27 mouse cellular contexts compared by ENCODE assay signal in genomic region chr10:122671253-122671652, GRCm38 (mm10). TPM values are rescaled to one million over a fixed set of nuclear protein-coding genes. Genes with fewer than 3 reads are reported as not detected.
DNase-seq lines count a peak whose midpoint lies in the region; ATAC-seq lines count a peak whose summit lies in the region.
"Had no signal": no experiment of that assay in that cellular context is flagged by ENCODE, and none has a peak within 500 bp of the region (broad histone marks: within the 10 kb centered on the region; RNA-seq: fewer than 3 reads in every experiment).

No protein-coding gene starts in this region.

- H3K4me3 ChIP-seq in embryonic facial prominence, embryonic 10.5 days = no peak overlapping the region
- H3K4me3 ChIP-seq in forebrain, embryonic 15.5 days = no peak overlapping the region
- H3K4me3 ChIP-seq: heart, embryonic 13.5 days; hindbrain, embryonic 15.5 days; kidney, embryonic 15.5 days; layer of hippocampus, adult 2 months; limb, embryonic 12.5 days; liver, embryonic 15.5 days; lung, embryonic 15.5 days; midbrain, embryonic 13.5 days; neural tube, embryonic 13.5 days; stomach, embryonic 15.5 days had no signal

- no peak overlapping the region for H3K4me2 ChIP-seq in forebrain, embryonic 15.5 days (replicated peaks)
- H3K4me2 ChIP-seq: heart, embryonic 13.5 days; hindbrain, embryonic 15.5 days; kidney, embryonic 15.5 days; limb, embryonic 12.5 days; liver, embryonic 15.5 days; lung, embryonic 15.5 days; midbrain, embryonic 13.5 days; neural tube, embryonic 13.5 days; stomach, embryonic 15.5 days had no signal

- no peaks in the 10 kb centered on the region for H3K27me3 ChIP-seq in embryonic facial prominence, embryonic 10.5 days (replicated peaks; ENCODE audit: low read depth, poor library complexity, severe bottlenecking)
- no peaks in the 10 kb centered on the region for H3K27me3 ChIP-seq in forebrain, embryonic 15.5 days
- H3K27me3 ChIP-seq: heart, embryonic 13.5 days; hindbrain, embryonic 15.5 days; kidney, embryonic 15.5 days; liver, embryonic 15.5 days; lung, embryonic 15.5 days; neural tube, embryonic 13.5 days; stomach, embryonic 15.5 days had no signal

- ATAC-seq in forebrain, embryonic 15.5 days (replicated peaks) = 0 out of 2 replicates have a peak, but pooled peaks have one; percentile 29
- ATAC-seq: midbrain, embryonic 13.5 days had no signal

- H3K4me1 ChIP-seq in embryonic facial prominence, embryonic 10.5 days = peaks cover 13% of the 10 kb centered on the region
- no peaks in the 10 kb centered on the region for H3K4me1 ChIP-seq in forebrain, embryonic 15.5 days
- H3K4me1 ChIP-seq: heart, embryonic 13.5 days; hindbrain, embryonic 15.5 days; kidney, embryonic 15.5 days; limb, embryonic 12.5 days; liver, embryonic 15.5 days; lung, embryonic 15.5 days; midbrain, embryonic 13.5 days; neural tube, embryonic 13.5 days; stomach, embryonic 15.5 days had no signal

- no peak overlapping the region for H3K9ac ChIP-seq in forebrain, embryonic 15.5 days (replicated peaks)
- H3K9ac ChIP-seq: heart, embryonic 13.5 days; hindbrain, embryonic 15.5 days; kidney, embryonic 15.5 days; limb, embryonic 12.5 days; liver, embryonic 15.5 days; lung, embryonic 15.5 days; midbrain, embryonic 13.5 days; neural tube, embryonic 13.5 days; stomach, embryonic 15.5 days had no signal

- peak; percentile 46 for DNase-seq in embryo, embryonic 10.5 days (ENCODE audit: low spot score)
- DNase-seq in embryonic facial prominence, embryonic 10.5 days (ENCODE audit: low spot score) = peak; percentile 79
- DNase-seq in retina, embryonic 14.5 days (ENCODE audit: low spot score) = peak; percentile 9
- no peak for DNase-seq in lung, postnatal 36 days
- DNase-seq in lung, postnatal 14 days = no peak
- no peak for DNase-seq in layer of hippocampus, postnatal 25 days (ENCODE audit: extremely low spot score in 1 of 2, low spot score in 1 of 2)
- DNase-seq: adrenal gland, postnatal 25 days; B cell, adult 2 months; cerebellum, adult 18-20 months; cerebellum, postnatal 10 days; gastrocnemius, postnatal 10 days; heart, postnatal 10 days; kidney, adult 18-20 months; kidney, postnatal 25 days; right cerebral cortex, postnatal 14 days had no signal

- H3K9me3 ChIP-seq in embryonic facial prominence, embryonic 10.5 days = no peaks in the 10 kb centered on the region
- no peaks in the 10 kb centered on the region for H3K9me3 ChIP-seq in forebrain, embryonic 15.5 days
- H3K9me3 ChIP-seq: heart, embryonic 13.5 days; hindbrain, embryonic 15.5 days; kidney, embryonic 15.5 days; limb, embryonic 12.5 days; liver, embryonic 15.5 days; lung, embryonic 15.5 days; midbrain, embryonic 13.5 days; neural tube, embryonic 13.5 days; stomach, embryonic 15.5 days had no signal

- H3K27ac ChIP-seq in embryonic facial prominence, embryonic 10.5 days (replicated peaks) = peak overlapping the region; percentile 57
- H3K27ac ChIP-seq in forebrain, embryonic 15.5 days (replicated peaks) = no peak overlapping the region
- H3K27ac ChIP-seq: heart, embryonic 13.5 days; hindbrain, embryonic 15.5 days; kidney, embryonic 15.5 days; layer of hippocampus, adult 2 months; limb, embryonic 12.5 days; liver, embryonic 15.5 days; lung, embryonic 15.5 days; macrophage; midbrain, embryonic 13.5 days; neural tube, embryonic 13.5 days; stomach, embryonic 15.5 days had no signal

- WGBS in embryonic facial prominence, embryonic 10.5 days = 59% methylated on average over 2 of the region's 2 CpGs
- 71% methylated on average over 2 of the region's 2 CpGs for WGBS in forebrain, embryonic 15.5 days

- H3K36me3 ChIP-seq in embryonic facial prominence, embryonic 10.5 days (replicated peaks) = no peaks in the 10 kb centered on the region
- H3K36me3 ChIP-seq in forebrain, embryonic 15.5 days = no peaks in the 10 kb centered on the region
- H3K36me3 ChIP-seq: heart, embryonic 13.5 days; hindbrain, embryonic 15.5 days; kidney, embryonic 15.5 days; limb, embryonic 12.5 days; liver, embryonic 15.5 days; lung, embryonic 15.5 days; midbrain, embryonic 13.5 days; neural tube, embryonic 13.5 days; stomach, embryonic 15.5 days had no signal

RNA-seq across cellular contexts. Expression of gene Ppm1h, which starts 7.3 kb away (rescaled TPM):
- polyA plus RNA-seq in embryonic facial prominence, embryonic 10.5 days (2016; fragmentation: Nextera tagmentation; extraction: Ambion mirVana) = 3.4 and 3.9 TPM in 2 replicates
- 10.0 and 10.7 TPM in 2 replicates for polyA plus RNA-seq in forebrain, embryonic 15.5 days (2015; fragmentation: Nextera tagmentation; extraction: Ambion mirVana)
- total RNA-seq in layer of hippocampus, postnatal 25 days (2021) = 10 to 100 TPM; 78.2 to 78.5 TPM

Comparison
In these comparisons a context has a peak if more than half of its experiments do, and no peak if none do; other contexts are left out.
1. DNase-seq: peak in embryo, embryonic 10.5 days (single experiment), embryonic facial prominence, embryonic 10.5 days (single experiment) and retina, embryonic 14.5 days (single experiment); none in lung, postnatal 36 days (single experiment), lung, postnatal 14 days (single experiment) and layer of hippocampus, postnatal 25 days (0 of 2).